Mouse (Mus musculus) lung, postnatal 14 days (tissue): ENCODE data around the gene Eci1.

ENCODE experiments used
- DNase-seq: peaks from one replicate; pipeline ENCODE4 v3.0.0; 2021

Gene Eci1

DNA sequence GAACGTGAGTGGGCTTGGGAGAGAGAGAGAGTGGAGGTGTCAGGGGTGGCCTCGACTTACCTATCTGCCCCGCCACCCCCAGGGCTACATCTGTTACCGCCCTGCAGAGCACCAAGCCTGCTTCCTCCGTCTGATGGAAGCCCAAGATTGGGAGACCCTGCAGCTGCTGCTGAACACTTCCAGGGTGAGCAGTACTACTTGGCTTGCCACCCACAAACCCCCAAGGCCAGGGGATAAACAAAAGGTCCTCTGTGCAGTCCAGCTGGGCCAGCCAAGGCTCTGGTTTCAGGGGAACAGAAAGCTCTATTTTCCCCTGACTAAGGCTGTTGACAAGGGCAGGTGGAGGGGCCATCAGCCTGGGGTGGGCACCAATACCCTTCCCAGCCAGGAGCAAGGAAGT is 48.1 kb downstream of the Eci1 start:
- DNase-seq: no peak

DNA sequence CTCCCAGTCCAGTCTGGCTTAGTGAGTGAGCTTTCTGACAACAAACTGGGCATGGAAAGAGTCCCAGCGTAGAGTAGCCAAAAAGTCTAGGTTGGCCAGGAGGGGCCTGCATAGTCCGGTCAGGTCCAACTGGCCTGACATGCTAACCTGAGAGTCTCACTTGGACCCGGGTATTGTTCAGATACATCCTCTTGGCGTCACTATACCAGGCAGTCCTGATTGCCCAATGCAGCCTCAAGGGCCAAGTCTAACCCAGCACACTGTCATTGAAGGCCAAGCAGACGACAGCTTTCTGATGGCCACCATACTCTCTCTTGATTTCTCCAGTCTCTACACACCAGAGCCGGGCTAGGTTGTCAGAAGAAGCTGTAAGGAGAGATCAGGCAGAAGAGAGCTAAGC is 49.1 kb downstream of the Eci1 start:
- DNase-seq: no peak

DNA sequence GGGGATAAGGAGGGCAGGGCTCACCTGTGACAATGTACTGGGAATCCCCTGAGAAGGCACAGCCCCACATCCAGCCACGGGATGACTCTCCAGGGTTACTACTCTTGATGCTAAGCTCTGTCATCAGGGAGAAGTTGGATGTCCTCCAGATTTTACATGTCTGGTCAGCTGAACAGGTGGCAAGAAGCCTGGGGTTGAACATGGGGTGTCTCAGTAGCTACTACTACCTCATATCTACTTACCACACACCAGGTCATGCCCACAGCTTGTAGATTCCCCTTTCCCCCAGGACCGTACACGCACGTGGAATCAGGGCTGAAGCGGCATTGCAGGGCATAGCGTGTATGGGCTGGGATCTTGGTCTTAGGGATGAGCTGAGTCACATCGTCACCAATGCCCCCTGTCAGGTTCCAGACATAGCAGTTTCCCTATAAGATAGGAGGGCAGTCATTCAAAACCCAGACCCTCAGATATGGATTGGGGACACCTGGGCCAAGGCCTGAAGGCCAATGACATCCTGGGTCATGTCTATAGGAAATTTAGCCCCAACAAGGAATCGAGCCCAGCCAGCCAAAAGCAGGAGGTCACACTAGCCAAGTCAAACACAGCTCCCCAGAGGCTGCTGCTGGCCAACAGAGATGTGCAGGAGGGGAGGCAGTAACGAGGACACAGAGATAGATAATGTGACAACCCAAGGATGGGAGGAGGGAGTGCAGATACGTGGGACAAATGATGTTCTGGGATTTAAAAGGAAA is 49.8 kb downstream of the Eci1 start:
- no peak for DNase-seq

DNA sequence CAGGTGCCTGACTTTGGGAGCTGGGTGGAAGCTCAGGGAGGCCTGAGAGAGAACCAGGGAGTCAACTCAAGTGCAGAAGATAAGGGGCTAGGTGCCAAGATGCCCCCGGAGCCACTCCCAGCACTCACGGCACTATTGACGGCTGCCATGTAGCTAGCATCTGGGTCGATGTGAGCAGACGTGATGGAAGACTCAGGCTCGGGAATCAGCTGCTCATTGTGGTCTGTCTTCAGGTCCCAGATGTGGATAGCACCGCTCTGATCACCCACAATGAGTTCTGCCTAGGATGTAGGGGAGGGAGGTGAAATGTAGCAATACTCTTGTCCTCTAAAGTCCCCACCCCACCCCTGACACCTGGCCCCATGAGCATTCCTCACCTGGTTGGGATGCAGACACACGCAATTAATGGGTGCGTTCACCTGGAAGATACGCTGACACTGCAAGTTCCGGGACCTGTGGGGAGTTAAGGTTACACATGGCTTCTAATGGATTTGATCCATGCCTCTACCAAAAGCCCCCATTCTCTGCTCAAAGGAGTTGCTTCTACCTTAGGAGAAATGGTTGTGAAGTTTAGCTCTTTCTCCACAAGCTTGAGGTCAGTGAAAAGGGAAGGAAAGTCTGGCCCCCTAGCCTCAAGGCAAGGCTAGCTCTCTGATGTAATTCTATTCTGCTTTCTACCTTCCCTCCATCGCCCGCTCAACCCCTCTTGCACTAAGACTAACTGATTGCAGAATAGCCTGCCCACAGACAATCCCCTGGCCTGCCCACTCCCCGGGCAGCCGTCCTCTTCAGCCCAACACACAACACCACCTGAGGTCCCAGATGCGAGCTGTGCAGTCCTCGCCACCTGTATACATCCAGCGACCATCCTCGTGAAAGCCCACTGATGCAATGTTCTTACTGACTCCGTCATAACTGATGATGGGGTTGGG is 50.9 kb downstream of the Eci1 start:
- no peak for DNase-seq

DNA sequence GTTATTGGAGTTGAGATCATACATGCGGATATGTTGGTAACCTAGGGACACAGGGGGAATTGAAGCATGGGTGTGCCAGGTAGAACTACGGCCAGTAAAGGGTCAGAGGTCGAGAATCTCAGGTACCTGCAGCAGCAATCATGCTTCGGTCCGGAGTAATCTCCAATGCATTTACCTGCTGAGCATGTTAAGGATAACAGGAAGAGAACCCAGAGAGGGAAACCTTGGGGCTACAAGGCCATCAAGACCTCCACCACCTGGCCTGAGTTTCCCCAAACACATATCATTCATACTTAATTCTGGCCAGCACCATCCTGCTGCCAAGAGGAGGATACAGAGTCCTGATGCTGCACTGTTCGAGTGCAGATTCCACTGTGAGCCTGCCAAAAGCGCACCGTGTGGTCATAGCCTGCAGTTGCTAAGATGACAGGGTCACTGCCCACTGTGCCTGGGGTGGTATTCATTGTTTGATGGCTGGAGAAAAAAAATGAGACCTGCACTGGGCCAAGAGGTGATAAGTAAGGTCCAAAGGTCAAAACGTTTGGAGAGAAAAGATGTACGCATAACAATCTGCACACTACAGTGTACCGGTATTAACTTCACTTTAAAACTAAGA is 51.7 kb downstream of the Eci1 start:
- no peak for DNase-seq

DNA sequence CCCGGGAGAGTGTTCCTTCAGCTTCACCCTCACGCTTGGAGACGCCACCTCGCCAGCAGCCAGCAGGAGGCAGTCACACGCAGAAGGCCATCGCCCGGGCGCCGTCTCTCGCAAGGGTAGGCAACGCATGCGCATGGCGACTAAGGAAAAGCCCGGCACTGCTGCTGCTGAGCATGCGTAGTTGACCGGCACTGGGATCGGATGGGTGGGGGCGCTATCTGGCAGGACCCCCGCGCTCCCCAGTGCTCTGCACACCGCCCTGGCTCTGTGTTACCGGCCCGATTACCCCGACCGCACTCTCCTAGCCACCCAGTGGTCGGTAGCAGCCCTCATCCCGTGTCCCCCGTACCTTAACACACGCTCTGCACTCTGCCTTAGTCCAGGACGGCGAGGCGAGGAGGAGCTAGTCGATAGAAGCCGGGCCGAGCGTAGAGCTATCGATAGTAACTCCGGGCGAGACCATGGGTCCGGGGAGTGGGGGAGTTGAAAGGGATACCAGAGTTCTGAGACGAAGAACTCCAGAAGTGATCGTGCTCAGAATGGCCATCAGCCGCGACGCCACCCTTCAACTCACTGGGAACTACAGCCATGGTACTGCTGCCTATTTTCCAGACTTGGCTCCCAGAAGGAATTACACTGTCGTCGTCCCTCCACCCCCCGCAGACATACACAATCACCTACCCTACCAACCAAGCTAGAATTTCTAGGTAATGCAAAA is 52.4 kb downstream of the Eci1 start, which contains the start of gene Mlst8:
TSS of gene Mlst8 (minus strand) at position 416 of the 718 bp plus-strand sequence.
- DNase-seq: peak; percentile 99

DNA sequence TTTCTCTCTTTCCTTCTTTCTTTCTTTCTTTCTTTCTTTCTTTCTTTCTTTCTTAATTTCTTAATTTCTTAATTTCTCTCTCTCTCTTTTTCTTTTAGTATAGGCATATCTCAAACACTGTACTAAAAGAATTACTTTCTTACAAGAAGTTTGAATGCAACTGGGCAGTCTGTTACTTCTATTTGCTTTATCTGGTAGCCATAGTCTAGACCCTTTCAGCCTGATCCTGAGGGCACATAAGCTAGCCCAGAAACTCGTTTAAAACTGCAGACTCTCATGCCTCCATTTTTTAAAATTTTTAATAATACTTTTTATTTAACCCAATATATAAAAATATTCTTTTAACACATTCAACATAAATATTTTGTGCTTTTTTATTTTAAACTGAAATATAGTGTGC is 53.0 kb downstream of the Eci1 start:
- DNase-seq: no peak

DNA sequence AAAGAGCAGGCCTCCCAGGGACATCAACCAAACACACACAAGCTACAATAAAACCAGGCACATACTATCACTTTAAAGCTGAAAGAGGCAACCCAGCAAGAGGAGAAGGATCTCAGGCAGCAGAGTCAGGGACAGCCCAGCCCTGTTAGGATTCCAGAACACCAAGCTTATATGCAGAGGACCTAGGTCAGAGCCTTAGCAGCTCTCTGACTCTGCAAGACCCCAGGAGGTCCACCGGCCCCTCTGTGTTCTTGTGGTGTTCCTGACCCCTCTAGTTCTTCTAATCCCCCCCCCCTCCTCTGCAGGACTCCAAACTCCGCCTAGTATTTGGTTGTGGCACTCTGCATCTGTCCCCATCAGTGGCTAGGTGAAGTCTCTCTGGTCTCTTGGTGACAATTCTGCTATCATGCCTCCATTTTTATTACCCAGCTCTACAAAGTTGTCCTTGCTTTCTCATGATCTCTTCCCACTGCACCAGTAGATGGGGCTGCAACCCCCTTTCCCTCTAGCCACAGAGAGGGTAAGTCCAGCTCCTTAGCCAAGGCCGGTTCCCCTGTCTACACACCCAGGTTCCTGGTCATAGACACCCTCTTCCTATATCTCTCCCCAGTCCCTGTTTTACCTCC is 53.9 kb downstream of the Eci1 start:
- DNase-seq: no peak

DNA sequence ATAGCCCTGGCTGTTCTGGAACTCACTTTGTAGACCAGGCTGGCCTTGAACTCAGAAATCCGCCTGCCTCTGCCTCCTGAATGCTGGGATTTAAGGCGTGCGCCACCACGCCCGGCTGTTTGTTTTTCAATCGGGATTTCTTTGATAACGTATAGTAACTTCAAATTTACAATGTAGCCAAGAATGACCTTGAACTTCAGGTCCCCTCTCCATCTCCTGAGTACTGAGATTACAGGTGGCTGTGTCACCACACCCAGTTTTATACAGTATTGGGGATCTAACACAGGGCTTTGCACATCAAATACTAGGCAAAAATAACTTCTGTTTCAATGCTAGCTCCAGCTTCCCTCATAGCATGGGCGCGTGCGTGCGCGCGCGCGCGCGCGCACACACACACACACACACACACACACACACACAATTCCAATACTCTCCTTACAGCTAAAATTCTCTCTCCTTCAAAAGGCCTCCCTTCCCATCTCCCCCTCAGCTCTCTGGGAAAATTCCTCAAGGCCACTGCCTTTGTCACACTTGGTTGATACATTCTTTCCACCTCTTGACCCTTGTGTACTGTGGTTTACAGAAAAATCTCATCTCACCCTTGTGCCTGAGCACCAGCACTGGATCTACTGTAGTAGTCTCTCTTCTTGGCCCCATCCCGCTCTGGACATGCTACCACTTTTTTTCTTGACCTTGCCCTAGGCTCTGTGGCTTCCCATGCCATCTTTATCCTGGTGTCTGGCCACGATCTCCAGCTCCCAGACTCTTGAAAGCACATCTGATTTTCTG is 54.8 kb downstream of the Eci1 start:
- no peak for DNase-seq

DNA sequence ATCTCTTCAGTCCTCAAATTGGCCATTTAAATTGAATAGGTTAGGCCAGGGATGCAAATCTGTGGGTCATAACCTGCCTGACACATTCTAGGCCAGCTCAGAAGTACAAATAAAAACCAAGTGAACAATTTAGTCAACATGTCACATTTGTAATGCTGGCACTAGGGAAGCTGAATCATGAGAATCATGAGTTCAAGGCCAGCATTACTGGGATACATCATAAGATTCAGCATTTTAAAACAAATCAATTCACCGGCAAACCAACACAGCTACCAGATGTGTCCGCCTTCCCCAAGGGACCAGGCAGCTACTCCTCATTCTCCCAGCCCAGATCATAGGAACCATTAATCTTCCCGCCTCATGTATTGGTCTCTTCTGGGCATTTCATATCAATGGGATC is 57.1 kb downstream of the Eci1 start:
- no peak for DNase-seq

DNA sequence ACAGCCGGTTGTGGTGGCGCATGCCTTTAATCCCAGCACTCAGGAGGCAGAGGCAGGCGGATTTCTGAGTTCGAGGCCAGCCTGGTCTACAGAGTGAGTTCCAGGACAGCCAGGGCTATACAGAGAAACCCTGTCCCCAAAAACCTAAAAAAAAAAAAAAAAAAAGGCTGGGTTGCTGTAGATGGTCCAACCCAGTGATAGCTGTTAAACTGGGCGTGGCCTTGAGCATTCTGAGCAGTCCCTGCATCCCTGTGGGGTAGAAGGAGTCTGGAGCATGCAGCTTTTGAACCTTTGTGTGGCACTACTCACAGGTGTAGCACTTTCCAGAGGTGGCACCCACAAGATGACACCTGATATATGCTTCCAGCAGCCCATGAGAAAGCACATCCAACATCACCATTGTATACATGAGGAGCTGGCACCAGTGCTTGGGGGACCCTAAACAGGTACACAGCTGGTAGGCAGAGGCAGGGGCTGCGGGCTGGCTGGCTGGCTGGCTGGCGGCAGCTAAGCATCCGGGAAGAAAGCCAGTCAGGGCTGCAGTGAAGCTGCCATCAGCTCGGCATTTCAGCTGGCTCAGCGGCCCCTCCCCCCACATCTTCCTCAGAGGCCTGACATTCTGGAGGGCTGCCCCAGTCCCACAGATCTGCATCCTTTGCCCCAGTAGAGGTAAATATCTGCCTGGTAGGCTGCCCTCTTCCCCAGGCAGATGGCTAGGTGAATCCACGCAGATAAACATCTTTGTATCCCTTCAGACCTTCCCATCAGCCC is 58.8 kb downstream of the Eci1 start:
- DNase-seq: no peak

DNA sequence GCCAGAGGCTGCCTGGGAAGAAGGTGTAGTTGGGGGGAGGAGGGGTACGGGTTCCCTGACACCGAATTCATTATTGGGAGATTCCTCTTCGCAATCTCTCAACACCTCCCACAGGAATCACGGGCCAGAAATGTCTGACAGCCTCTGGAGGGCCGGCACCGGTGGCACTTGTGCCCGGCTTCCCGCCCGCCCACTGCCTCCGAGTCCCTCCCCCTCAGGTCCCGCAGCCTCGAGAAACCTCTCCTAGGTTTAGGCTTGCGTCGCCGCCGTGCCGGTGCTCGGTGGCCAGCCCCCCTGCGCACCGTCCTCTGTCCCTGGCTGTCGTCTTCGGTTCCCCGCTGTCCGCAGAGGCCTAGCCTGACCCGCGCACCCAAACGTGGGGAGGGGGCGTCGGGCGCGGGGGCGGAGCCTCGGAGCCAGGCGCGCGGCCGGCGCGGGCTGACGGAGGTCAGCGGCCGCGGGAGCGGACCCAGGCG is 61.8 kb downstream of the Eci1 start, which contains the start of gene Caskin1:
TSS of gene Caskin1 (plus strand) at position 416 of the 476 bp plus-strand sequence.
- DNase-seq: peak; percentile 29

DNA sequence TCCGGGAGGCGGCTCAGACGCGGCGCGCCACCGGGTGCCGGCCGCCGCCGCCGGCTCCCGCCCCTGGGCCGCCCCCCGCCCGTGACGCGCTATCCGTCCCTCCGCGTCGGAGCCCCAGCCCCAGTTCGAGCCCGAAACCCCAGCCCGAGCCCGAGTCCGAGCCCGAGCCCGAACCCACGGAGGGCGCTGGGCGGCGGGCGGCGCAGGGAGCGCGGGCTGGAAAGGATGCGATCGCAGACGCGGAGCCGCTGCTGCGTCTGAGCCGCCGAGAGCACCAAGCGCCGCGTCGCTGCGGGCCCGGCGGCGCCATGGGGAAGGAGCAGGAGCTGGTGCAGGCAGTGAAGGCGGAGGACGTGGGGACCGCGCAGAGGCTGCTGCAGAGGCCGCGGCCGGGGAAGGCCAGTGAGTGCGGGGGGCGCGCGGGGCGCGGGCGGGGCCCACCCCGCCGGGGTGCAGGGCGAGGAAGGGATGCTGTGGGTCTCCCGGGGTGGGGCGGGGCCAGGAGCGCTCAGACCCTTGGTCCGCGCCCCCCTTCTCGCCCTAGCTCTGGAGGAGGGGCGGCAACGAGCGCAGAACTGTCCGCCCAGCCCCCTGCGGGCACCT is 62.3 kb downstream of the Eci1 start:
- peak; percentile 27 for DNase-seq
